Mouse (Mus musculus) liver, adult 2 months (tissue): ENCODE data around the gene Prkcb.

ENCODE experiments used
- CTCF ChIP-seq: fragments of 200-500 bp; IDR thresholded peaks from 2 replicates; pipeline ENCODE4 v1.5.1; 2011; ENCODE audit warnings: low read depth, low read length, control low read depth
- POLR2A ChIP-seq: fragments of 200-500 bp; IDR thresholded peaks from 2 replicates; pipeline ENCODE4 v1.6.1; 2011; ENCODE audit warnings: low read length, control low read depth; ENCODE audit not compliant: insufficient read depth; ENCODE audit errors: extremely low read depth

GRCm38 (mm10) chr7:122487929-122488571 is 199.5 kb downstream of the Prkcb start:
- TF ChIP-seq CTCF: no peak
- no peak for TF ChIP-seq POLR2A
